Mouse (Mus musculus) neural tube, embryonic 15.5 days (tissue): ENCODE measurements around the gene Tnni1. TPM values are rescaled to one million over a fixed set of nuclear protein-coding genes. Genes with fewer than 3 reads are reported as not detected.

Source experiments
- ATAC-seq: fragments of 200-750 bp; cut with Nextera tagmentation; 2 replicates; pipeline ENCODE4 v1.8.0; 2017; ENCODE audit warnings: mild to moderate bottlenecking, moderate TSS enrichment, moderate library complexity; ENCODE audit not compliant: low FRiP score
- H3K27ac ChIP-seq: fragments of 300-500 bp; sonication (generic); replicated peaks from 2 replicates; pipeline ENCODE4 v1.5.1; 2015; ENCODE audit warnings: mild to moderate bottlenecking, inconsistent platforms
- H3K27me3 ChIP-seq: fragments of 300-500 bp; sonication (generic); replicated peaks from 2 replicates; pipeline ENCODE4 v1.6.1; 2015; ENCODE audit warnings: inconsistent platforms
- H3K36me3 ChIP-seq: fragments of 300-500 bp; sonication (generic); 2 replicates; pipeline ENCODE4 v1.6.1; 2015; ENCODE audit warnings: inconsistent platforms
- H3K4me1 ChIP-seq: fragments of 300-500 bp; sonication (generic); 2 replicates; pipeline ENCODE4 v1.6.1; 2015; ENCODE audit warnings: inconsistent platforms
- H3K4me2 ChIP-seq: fragments of 300-500 bp; sonication (generic); 2 replicates; pipeline ENCODE4 v1.6.1; 2015; ENCODE audit warnings: inconsistent platforms, mild to moderate bottlenecking, moderate library complexity
- H3K4me3 ChIP-seq: fragments of 300-500 bp; sonication (generic); replicated peaks from 2 replicates; pipeline ENCODE4 v1.5.1; 2015; ENCODE audit warnings: mild to moderate bottlenecking, inconsistent platforms
- H3K9ac ChIP-seq: fragments of 300-500 bp; sonication (generic); replicated peaks from 2 replicates; pipeline ENCODE4 v1.6.1; 2015; ENCODE audit warnings: mild to moderate bottlenecking, inconsistent platforms
- H3K9me3 ChIP-seq: fragments of 300-500 bp; sonication (generic); replicated peaks from 2 replicates; pipeline ENCODE4 v1.6.1; 2016; ENCODE audit warnings: inconsistent platforms
- WGBS: fragments of 180-500 bp; shearing (Covaris S2); methylation state at CpG from one replicate; pipeline ENCODE4 v1.1.7; 2015; ENCODE audit warnings: mixed read lengths; 5-methylcytosine and 5-hydroxymethylcytosine counted together
- polyA plus RNA-seq: library from polyadenylated mRNA; unstranded; fragments of >200 nt; fragmentation: Nextera tagmentation; extraction: Ambion mirVana; gene quantifications from 2 replicates; pipeline ENCODE4 v1.2.1, GENCODE M21; 2015

Gene Tnni1
- polyA plus RNA-seq, 1 experiment from 2014 or later, result 31.1 TPM

- Histone ChIP-seq H3K4me3 (no peak overlapping the region), H3K27me3 (no peaks in the 10 kb centered on the region), H3K9me3 (no peaks in the 10 kb centered on the region), H3K27ac (no peak overlapping the region), H3K9ac (no peak overlapping the region), H3K4me1 (peaks cover 14% of the 10 kb centered on the region; the same call in 1 of the 2 replicates), H3K36me3 (no peaks in the 10 kb centered on the region), H3K4me2 (no peak overlapping the region)
- no peak for ATAC-seq
- 71% methylated on average over 12 of the region's 12 CpGs for WGBS
These were observed 71.7 kb downstream of the Tnni1 start for GRCm38 (mm10) chr1:135850722-135851512.

- H3K9me3 ChIP-seq, result no peaks in the 10 kb centered on the region
- H3K36me3 ChIP-seq, result no peaks in the 10 kb centered on the region
- H3K27me3 ChIP-seq, result no peaks in the 10 kb centered on the region
- WGBS, result 39% methylated on average over 13 of the region's 13 CpGs
- peak; percentile 56; the same call in 1 of the 2 replicates for ATAC-seq
- no peak overlapping the region for H3K4me2 ChIP-seq
- no peak overlapping the region; the same call in 1 of the 2 replicates for H3K27ac ChIP-seq
- peaks cover 14% of the 10 kb centered on the region; the same call in 1 of the 2 replicates for H3K4me1 ChIP-seq
- no peak overlapping the region for H3K9ac ChIP-seq
- H3K4me3 ChIP-seq, result no peak overlapping the region
These were observed 73.0 kb downstream of the Tnni1 start for GRCm38 (mm10) chr1:135852044-135852756.

GRCm38 (mm10) chr1:135853200-135853599 lies 74.0 kb downstream of the Tnni1 start:
- ATAC-seq, result no peak
- no peaks in the 10 kb centered on the region for H3K36me3 ChIP-seq
- no peak overlapping the region for H3K4me3 ChIP-seq
- H3K27ac ChIP-seq, result no peak overlapping the region
- WGBS, result 94% methylated on average over 4 of the region's 4 CpGs
- no peak overlapping the region for H3K4me2 ChIP-seq
- H3K9me3 ChIP-seq, result no peaks in the 10 kb centered on the region
- no peaks in the 10 kb centered on the region for H3K27me3 ChIP-seq
- peaks cover 14% of the 10 kb centered on the region; the same call in 1 of the 2 replicates for H3K4me1 ChIP-seq
- H3K9ac ChIP-seq, result no peak overlapping the region

DNA sequence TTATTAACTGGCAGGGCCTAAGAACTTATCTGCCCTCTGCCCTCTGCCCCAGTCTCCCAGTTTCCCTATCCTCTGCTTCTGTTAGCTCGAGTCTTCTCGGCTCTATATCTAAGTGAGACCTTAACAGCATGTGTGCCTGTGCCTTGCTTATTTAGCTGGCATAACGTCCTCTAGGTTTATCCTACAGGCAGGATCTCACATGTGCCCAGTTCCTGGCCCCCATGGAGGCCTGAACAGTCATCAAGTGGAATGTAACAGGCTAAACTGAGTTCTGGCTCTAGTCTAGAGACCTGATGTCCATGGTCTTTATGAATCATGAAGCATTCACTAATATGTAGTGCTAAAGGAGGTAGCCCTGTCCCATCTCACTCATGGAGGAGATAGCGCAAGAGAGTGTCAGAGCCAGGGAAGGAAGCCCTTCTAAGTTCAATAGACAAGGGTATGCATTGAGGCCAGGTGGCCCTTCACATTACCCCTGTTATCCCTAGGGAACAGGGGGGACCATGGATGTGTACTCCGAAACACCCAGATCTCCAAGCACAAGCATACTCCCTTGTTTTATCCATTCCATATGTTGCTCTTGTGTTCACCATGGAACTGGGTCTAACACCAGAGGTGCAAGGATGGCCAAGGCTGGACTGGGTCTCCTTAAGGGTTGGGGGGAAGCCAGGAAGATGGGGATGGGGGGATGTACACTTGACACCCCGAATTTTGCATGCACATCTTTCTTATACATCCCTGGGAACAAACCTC lies 75.5 kb downstream of the Tnni1 start:
- Histone ChIP-seq H3K4me1 (peaks cover 14% of the 10 kb centered on the region; the same call in 1 of the 2 replicates), H3K27me3 (no peaks in the 10 kb centered on the region), H3K9ac (no peak overlapping the region), H3K4me2 (no peak overlapping the region), H3K9me3 (no peaks in the 10 kb centered on the region), H3K36me3 (no peaks in the 10 kb centered on the region), H3K4me3 (no peak overlapping the region), H3K27ac (no peak overlapping the region)
- ATAC-seq, result no peak
- 83% methylated on average over 6 of the region's 6 CpGs for WGBS

GRCm38 (mm10) chr1:135855344-135855687 lies 76.1 kb downstream of the Tnni1 start:
- Histone ChIP-seq H3K4me1 (peaks cover 14% of the 10 kb centered on the region; the same call in 1 of the 2 replicates), H3K4me2 (no peak overlapping the region), H3K36me3 (no peaks in the 10 kb centered on the region), H3K27me3 (no peaks in the 10 kb centered on the region), H3K4me3 (no peak overlapping the region), H3K9me3 (no peaks in the 10 kb centered on the region), H3K27ac (no peak overlapping the region), H3K9ac (no peak overlapping the region)
- ATAC-seq, result no peak
- 91% methylated on average over 1 of the region's 1 CpGs for WGBS

DNA sequence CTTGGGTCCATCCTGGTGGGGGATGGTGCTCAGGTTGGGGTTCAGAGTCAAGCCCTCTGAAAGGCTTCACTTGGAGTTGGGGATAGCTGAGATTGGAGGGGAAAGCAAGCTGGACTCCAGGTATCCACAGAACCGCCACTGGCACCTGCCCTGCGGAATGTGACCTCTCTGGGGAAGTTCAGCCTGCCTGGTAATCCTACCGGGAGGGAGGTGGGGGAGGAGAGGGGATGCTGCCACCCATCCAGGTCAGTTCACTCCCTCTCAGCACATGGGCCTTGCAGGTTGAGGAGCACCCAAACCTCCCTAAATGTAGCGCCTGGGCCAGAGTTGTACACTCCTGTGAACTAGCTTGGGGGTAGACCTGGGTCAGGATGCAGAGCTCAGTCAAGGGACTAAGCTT lies 76.8 kb downstream of the Tnni1 start:
- no peak overlapping the region for H3K4me3 ChIP-seq
- H3K36me3 ChIP-seq, result no peaks in the 10 kb centered on the region
- no peak overlapping the region for H3K9ac ChIP-seq
- no peak for ATAC-seq
- H3K27me3 ChIP-seq, result no peaks in the 10 kb centered on the region
- WGBS, result 85% methylated on average over 4 of the region's 4 CpGs
- H3K4me2 ChIP-seq, result no peak overlapping the region
- H3K9me3 ChIP-seq, result no peaks in the 10 kb centered on the region
- H3K4me1 ChIP-seq, result peaks cover 14% of the 10 kb centered on the region; the same call in 1 of the 2 replicates
- no peak overlapping the region for H3K27ac ChIP-seq

- H3K36me3 ChIP-seq, result no peaks in the 10 kb centered on the region
- H3K27me3 ChIP-seq, result no peaks in the 10 kb centered on the region
- no peak overlapping the region for H3K27ac ChIP-seq
- no peak for ATAC-seq
- no peaks in the 10 kb centered on the region for H3K9me3 ChIP-seq
- H3K4me3 ChIP-seq, result no peak overlapping the region
- H3K9ac ChIP-seq, result no peak overlapping the region
- H3K4me1 ChIP-seq, result peaks cover 7% of the 10 kb centered on the region; the same call in 1 of the 2 replicates
- WGBS, result 61% methylated on average over 11 of the region's 11 CpGs
- H3K4me2 ChIP-seq, result no peak overlapping the region
These were observed 78.0 kb downstream of the Tnni1 start for GRCm38 (mm10) chr1:135857137-135857775.

GRCm38 (mm10) chr1:135858533-135858932 lies 79.3 kb downstream of the Tnni1 start:
- ATAC-seq, result no peak
- Histone ChIP-seq H3K4me2 (no peak overlapping the region), H3K4me3 (no peak overlapping the region), H3K4me1 (no peaks in the 10 kb centered on the region), H3K36me3 (no peaks in the 10 kb centered on the region), H3K9me3 (no peaks in the 10 kb centered on the region), H3K27me3 (no peaks in the 10 kb centered on the region), H3K9ac (no peak overlapping the region), H3K27ac (no peak overlapping the region)
- WGBS, result 92% methylated on average over 7 of the region's 7 CpGs

Other genes starting within 250 kb of the Tnni1 start
- 40.8 and 44.1 TPM in 2 replicates for gene Nav1, start 172.1 kb upstream of the Tnni1 start, polyA plus RNA-seq
- 18.8 and 48.9 TPM in 2 replicates for gene Csrp1, start 59.4 kb upstream of the Tnni1 start, polyA plus RNA-seq
- gene Phlda3, start 13.3 kb upstream of the Tnni1 start, polyA plus RNA-seq, result 54.1 and 62.9 TPM in 2 replicates
- gene Lad1, start 39.2 kb downstream of the Tnni1 start, polyA plus RNA-seq, result 0.65 and 15.3 TPM in 2 replicates
- 9.7 and 12.3 TPM in 2 replicates for gene Tnnt2, start 56.9 kb downstream of the Tnni1 start, polyA plus RNA-seq
- gene Pkp1, start 139.8 kb downstream of the Tnni1 start, polyA plus RNA-seq, result 0.10 and 1.9 TPM in 2 replicates
- not detected in 2 replicates for gene Igfn1, start 226.9 kb downstream of the Tnni1 start, polyA plus RNA-seq
- gene Tmem9, start 228.7 kb downstream of the Tnni1 start, polyA plus RNA-seq, result 188 and 194 TPM in 2 replicates